Mouse (Mus musculus) forebrain, embryonic 13.5 days (tissue): ENCODE measurements at regions not wholly inside any gene's neighbourhood (a gene's known extent, or its start where the extent isn't known, plus 50 kb on each side); places are given as distances from the start of the nearest gene placed in this dataset.

Source experiments
- ATAC-seq: fragments of 200-750 bp; cut with Nextera tagmentation; 2 replicates; pipeline ENCODE4 v1.8.0; 2017
- H3K27ac ChIP-seq: fragments of 300-500 bp; sonication (generic); 2 replicates; pipeline ENCODE4 v1.5.1; 2015; ENCODE audit warnings: inconsistent platforms, mild to moderate bottlenecking, moderate library complexity
- H3K27me3 ChIP-seq: fragments of 300-500 bp; sonication (generic); 2 replicates; pipeline ENCODE4 v1.6.1; 2015; ENCODE audit warnings: mild to moderate bottlenecking, inconsistent platforms
- H3K36me3 ChIP-seq: fragments of 300-500 bp; sonication (generic); 2 replicates; pipeline ENCODE4 v1.6.1; 2015; ENCODE audit warnings: mild to moderate bottlenecking, inconsistent platforms; ENCODE audit not compliant: poor library complexity, severe bottlenecking
- H3K4me1 ChIP-seq: fragments of 300-500 bp; sonication (generic); 2 replicates; pipeline ENCODE4 v1.6.1; 2015; ENCODE audit warnings: inconsistent platforms
- H3K4me2 ChIP-seq: fragments of 300-500 bp; sonication (generic); 2 replicates; pipeline ENCODE4 v1.6.1; 2015; ENCODE audit warnings: inconsistent platforms, mild to moderate bottlenecking, moderate library complexity
- H3K4me3 ChIP-seq: fragments of 300-500 bp; sonication (generic); 2 replicates; pipeline ENCODE4 v1.5.1; 2015; ENCODE audit warnings: mild to moderate bottlenecking, inconsistent platforms
- H3K9ac ChIP-seq: fragments of 300-500 bp; sonication (generic); 2 replicates; pipeline ENCODE4 v1.6.1; 2015; ENCODE audit warnings: mild to moderate bottlenecking, inconsistent platforms
- H3K9me3 ChIP-seq: fragments of 300-500 bp; sonication (generic); replicated peaks from 2 replicates; pipeline ENCODE4 v1.6.1; 2016; ENCODE audit warnings: inconsistent platforms
- WGBS: fragments of 180-500 bp; shearing (Covaris S2); methylation state at CpG from one replicate; pipeline ENCODE4 v1.1.7; 2015; 5-methylcytosine and 5-hydroxymethylcytosine counted together

GRCm38 (mm10) chr10:70866737-70867136, 211.0 kb upstream of the Phyhipl start:
- no peaks in the 10 kb centered on the region for H3K27me3 ChIP-seq
- no peaks in the 10 kb centered on the region for H3K9me3 ChIP-seq
- no peak overlapping the region for H3K27ac ChIP-seq
- 96% methylated on average over 2 of the region's 2 CpGs for WGBS
- no peak overlapping the region for H3K4me2 ChIP-seq
- peaks cover 6% of the 10 kb centered on the region for H3K4me1 ChIP-seq
- ATAC-seq = no peak
- H3K4me3 ChIP-seq = no peak overlapping the region
- no peak overlapping the region for H3K9ac ChIP-seq
- H3K36me3 ChIP-seq = no peaks in the 10 kb centered on the region

- Histone ChIP-seq H3K4me2 (no peak overlapping the region), H3K9ac (no peak overlapping the region)
- WGBS = 91% methylated on average over 5 of the region's 5 CpGs
Measured at GRCm38 (mm10) chr10:70864650-70865049, 208.9 kb upstream of the Phyhipl start.

GRCm38 (mm10) chr10:70862022-70862335, 206.2 kb upstream of the Phyhipl start:
- H3K4me3 ChIP-seq = no peak overlapping the region
- H3K27ac ChIP-seq = peak overlapping the region; percentile 72; the same call in 1 of the 2 replicates
- H3K4me2 ChIP-seq = no peak overlapping the region
- H3K9ac ChIP-seq = no peak overlapping the region
- peak; percentile 34; the same call in 1 of the 2 replicates for ATAC-seq
- H3K4me1 ChIP-seq = peaks cover 25% of the 10 kb centered on the region
- 55% methylated on average over 3 of the region's 4 CpGs for WGBS
- no peaks in the 10 kb centered on the region for H3K27me3 ChIP-seq
- no peaks in the 10 kb centered on the region for H3K36me3 ChIP-seq
- H3K9me3 ChIP-seq = no peaks in the 10 kb centered on the region

More at GRCm38 (mm10) chr10:70864650-70865049, 208.9 kb upstream of the Phyhipl start:
- no peak overlapping the region for H3K4me3 ChIP-seq
- peaks cover 25% of the 10 kb centered on the region for H3K4me1 ChIP-seq
- no peaks in the 10 kb centered on the region for H3K27me3 ChIP-seq
- H3K36me3 ChIP-seq = no peaks in the 10 kb centered on the region
- no peak overlapping the region for H3K27ac ChIP-seq
- no peak for ATAC-seq
- H3K9me3 ChIP-seq = no peaks in the 10 kb centered on the region

GRCm38 (mm10) chr10:70861131-70862021, 205.6 kb upstream of the Phyhipl start:
- Histone ChIP-seq H3K27me3 (no peaks in the 10 kb centered on the region), H3K9ac (no peak overlapping the region), H3K4me1 (peaks cover 25% of the 10 kb centered on the region), H3K27ac (peak overlapping the region; percentile 72), H3K4me3 (no peak overlapping the region), H3K9me3 (no peaks in the 10 kb centered on the region), H3K36me3 (no peaks in the 10 kb centered on the region), H3K4me2 (peak overlapping the region; percentile 34)
- peak; percentile 93 for ATAC-seq
- WGBS = 31% methylated on average over 10 of the region's 10 CpGs

GRCm38 (mm10) chr10:70857155-70857820, 201.5 kb upstream of the Phyhipl start:
- WGBS = 85% methylated on average over 14 of the region's 14 CpGs
- H3K27me3 ChIP-seq = no peaks in the 10 kb centered on the region
- H3K27ac ChIP-seq = no peak overlapping the region
- no peak overlapping the region for H3K9ac ChIP-seq
- H3K4me1 ChIP-seq = peaks cover 24% of the 10 kb centered on the region
- H3K36me3 ChIP-seq = no peaks in the 10 kb centered on the region
- no peak overlapping the region for H3K4me2 ChIP-seq
- no peak for ATAC-seq
- H3K9me3 ChIP-seq = no peaks in the 10 kb centered on the region
- H3K4me3 ChIP-seq = no peak overlapping the region

- Histone ChIP-seq H3K9ac (no peak overlapping the region), H3K27ac (no peak overlapping the region), H3K4me3 (no peak overlapping the region), H3K4me1 (peaks cover 11% of the 10 kb centered on the region), H3K27me3 (no peaks in the 10 kb centered on the region), H3K9me3 (no peaks in the 10 kb centered on the region), H3K36me3 (no peaks in the 10 kb centered on the region), H3K4me2 (no peak overlapping the region)
- no peak for ATAC-seq
- 87% methylated on average over 8 of the region's 8 CpGs for WGBS
Measured at GRCm38 (mm10) chr10:70855948-70856347, 200.2 kb upstream of the Phyhipl start.

GRCm38 (mm10) chr10:70853614-70854013, 197.8 kb upstream of the Phyhipl start:
- Histone ChIP-seq H3K4me1 (no peaks in the 10 kb centered on the region), H3K4me2 (no peak overlapping the region), H3K9ac (no peak overlapping the region), H3K27ac (no peak overlapping the region), H3K4me3 (no peak overlapping the region), H3K27me3 (no peaks in the 10 kb centered on the region), H3K9me3 (no peaks in the 10 kb centered on the region), H3K36me3 (no peaks in the 10 kb centered on the region)
- 91% methylated on average over 4 of the region's 4 CpGs for WGBS
- no peak for ATAC-seq

- H3K4me2 ChIP-seq = no peak overlapping the region
- no peak overlapping the region for H3K4me3 ChIP-seq
- ATAC-seq = no peak
- H3K27ac ChIP-seq = no peak overlapping the region
- 91% methylated on average over 5 of the region's 5 CpGs for WGBS
- H3K9me3 ChIP-seq = no peaks in the 10 kb centered on the region
- H3K4me1 ChIP-seq = no peaks in the 10 kb centered on the region
- H3K9ac ChIP-seq = no peak overlapping the region
- H3K36me3 ChIP-seq = no peaks in the 10 kb centered on the region
- H3K27me3 ChIP-seq = no peaks in the 10 kb centered on the region
Measured at GRCm38 (mm10) chr10:70848141-70848540, 192.4 kb upstream of the Phyhipl start.

- Histone ChIP-seq H3K4me1 (no peaks in the 10 kb centered on the region), H3K27ac (no peak overlapping the region), H3K27me3 (no peaks in the 10 kb centered on the region), H3K36me3 (no peaks in the 10 kb centered on the region), H3K4me3 (no peak overlapping the region), H3K9me3 (0 out of 2 replicates have a peak, but pooled peaks cover 3% of the 10 kb centered on the region), H3K9ac (no peak overlapping the region), H3K4me2 (no peak overlapping the region)
- ATAC-seq = no peak
- WGBS = 65% methylated on average over 3 of the region's 3 CpGs
Measured at GRCm38 (mm10) chr10:70847341-70847882, 191.6 kb upstream of the Phyhipl start.

GRCm38 (mm10) chr10:70846281-70847168, 190.8 kb upstream of the Phyhipl start:
- no peak overlapping the region for H3K9ac ChIP-seq
- H3K9me3 ChIP-seq = 0 out of 2 replicates have a peak, but pooled peaks cover 4% of the 10 kb centered on the region
- H3K27me3 ChIP-seq = no peaks in the 10 kb centered on the region
- no peak overlapping the region for H3K27ac ChIP-seq
- H3K4me3 ChIP-seq = no peak overlapping the region
- H3K4me1 ChIP-seq = no peaks in the 10 kb centered on the region
- 93% methylated on average over 10 of the region's 10 CpGs for WGBS
- no peak overlapping the region for H3K4me2 ChIP-seq
- H3K36me3 ChIP-seq = no peaks in the 10 kb centered on the region
- no peak for ATAC-seq

GRCm38 (mm10) chr10:70843848-70844247, 188.1 kb upstream of the Phyhipl start:
- Histone ChIP-seq H3K36me3 (no peaks in the 10 kb centered on the region), H3K9ac (no peak overlapping the region), H3K27ac (no peak overlapping the region), H3K4me3 (no peak overlapping the region), H3K4me1 (no peaks in the 10 kb centered on the region), H3K4me2 (no peak overlapping the region), H3K27me3 (no peaks in the 10 kb centered on the region), H3K9me3 (0 out of 2 replicates have a peak, but pooled peaks cover 8% of the 10 kb centered on the region)
- 92% methylated on average over 2 of the region's 2 CpGs for WGBS
- no peak for ATAC-seq
